Mouse (Mus musculus) right cerebral cortex, adult 2 months (tissue): ENCODE measurements at regions not wholly inside any gene's neighbourhood (a gene's known extent, or its start where the extent isn't known, plus 50 kb on each side); places are given as distances from the start of the nearest gene placed in this dataset.

Experiments
- DNase-seq, 2 experiments: peaks; one replicate each; pipeline ENCODE4 v3.0.0; 2021 to 2022; ENCODE audit warnings: low spot score in 2 of 2

DNA sequence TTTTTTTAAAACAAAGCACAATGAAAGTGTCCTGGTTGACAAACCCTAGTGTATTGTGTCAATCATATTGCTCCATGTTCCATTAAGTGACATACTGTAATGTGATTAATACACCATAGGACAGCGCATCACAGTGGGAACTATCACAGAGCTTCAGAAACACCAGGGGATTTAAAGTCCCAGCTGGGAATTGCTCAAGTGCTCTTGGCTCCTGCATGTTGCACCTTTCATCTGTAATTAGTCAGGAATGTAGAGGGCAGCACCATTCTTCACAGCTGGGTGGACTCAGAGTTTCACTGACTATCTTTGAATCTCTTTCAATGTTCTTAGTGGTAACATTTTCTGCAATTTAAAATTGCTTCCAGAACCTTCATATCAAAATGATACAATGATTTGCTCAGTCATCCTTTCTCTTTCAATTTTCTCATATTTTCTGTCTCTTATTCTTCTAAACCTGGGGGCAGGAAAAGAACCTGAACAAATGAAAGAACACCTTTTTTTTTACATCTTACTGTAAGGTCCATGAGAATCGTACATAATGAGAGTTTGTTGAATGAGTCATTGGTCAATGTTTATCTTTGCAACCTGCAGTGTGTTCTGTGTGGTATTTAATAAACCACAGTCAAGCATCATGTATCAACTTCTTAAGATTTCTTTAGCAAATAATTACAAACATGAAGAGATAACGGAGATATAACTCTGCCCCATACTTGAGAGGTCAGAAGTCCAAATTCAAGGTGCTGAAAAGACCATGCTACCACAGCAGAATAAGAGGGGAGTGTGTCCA is 333.0 kb downstream of the Etaa1 start:
- no peak for DNase-seq

DNA sequence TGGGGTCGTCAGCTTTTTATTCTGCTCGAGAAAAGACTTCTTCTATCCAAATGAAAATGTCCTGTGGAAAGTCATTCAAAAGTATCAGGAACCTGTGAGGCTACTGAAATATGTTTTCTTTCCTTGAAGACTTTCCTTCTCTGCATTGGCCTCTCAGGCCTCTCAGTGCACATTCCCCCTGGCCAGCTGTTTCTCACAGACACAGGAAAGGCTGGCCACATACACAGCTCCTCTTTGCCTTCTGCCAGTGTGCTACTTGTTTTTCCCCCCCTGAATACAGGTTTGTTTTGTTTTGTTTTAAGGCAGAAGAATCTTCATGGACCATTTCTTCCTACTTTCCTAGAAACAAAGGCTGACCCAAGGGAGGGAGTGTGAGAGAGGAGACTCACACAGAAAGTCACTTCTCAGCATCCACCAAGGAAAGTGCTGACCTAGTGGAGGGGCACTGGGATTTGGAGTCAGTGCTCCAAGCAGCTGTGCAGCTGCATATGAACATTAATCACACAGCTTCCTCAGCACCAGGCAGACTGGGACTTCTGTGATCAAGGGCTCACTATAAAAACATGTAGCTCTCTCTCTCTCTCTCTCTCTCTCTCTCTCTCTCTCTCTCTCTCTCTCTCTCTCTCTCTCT is 324.0 kb downstream of the Etaa1 start:
- no peak for DNase-seq

DNA sequence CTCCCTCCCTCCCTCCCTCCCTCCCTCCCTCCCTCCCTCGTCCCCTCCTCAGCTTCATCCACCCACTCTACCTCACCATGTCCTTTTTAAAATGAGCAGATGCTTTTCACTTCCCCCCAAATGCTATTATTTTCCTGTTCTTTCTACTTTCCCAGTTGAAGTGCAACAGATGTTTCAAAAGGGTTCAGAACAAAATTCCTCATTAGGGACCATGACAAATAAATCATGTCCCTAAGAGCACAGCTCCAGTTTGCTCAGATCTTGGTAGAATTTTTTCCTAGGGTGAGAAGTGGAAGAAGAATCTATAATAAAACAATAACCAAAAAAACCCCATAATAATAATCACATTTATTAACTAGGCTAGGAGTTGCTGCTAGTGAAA is 323.5 kb downstream of the Etaa1 start:
- no peak for DNase-seq

DNA sequence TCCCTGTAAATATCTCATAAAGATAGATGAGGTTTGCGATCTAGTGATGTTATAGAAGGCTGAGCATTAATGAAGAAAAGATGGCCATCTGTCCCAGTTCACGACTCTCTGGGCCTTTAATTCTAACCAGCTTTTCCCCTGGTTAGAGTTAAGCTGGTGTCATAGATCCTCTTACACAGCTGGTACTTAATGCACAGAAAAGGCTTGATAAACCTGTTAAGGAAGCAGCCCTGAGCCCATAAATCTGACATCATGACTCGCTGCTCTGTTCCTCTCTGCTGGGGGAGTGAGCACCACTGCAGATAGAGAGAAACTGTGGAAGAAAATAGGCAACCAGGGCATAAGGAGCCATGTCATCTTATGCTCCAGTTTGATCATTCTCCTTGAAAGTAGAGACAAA is 316.5 kb downstream of the Etaa1 start:
- DNase-seq, result no peak

GRCm38 (mm10) chr11:17639922-17640321 is 313.8 kb downstream of the Etaa1 start:
- DNase-seq, result no peak

DNA sequence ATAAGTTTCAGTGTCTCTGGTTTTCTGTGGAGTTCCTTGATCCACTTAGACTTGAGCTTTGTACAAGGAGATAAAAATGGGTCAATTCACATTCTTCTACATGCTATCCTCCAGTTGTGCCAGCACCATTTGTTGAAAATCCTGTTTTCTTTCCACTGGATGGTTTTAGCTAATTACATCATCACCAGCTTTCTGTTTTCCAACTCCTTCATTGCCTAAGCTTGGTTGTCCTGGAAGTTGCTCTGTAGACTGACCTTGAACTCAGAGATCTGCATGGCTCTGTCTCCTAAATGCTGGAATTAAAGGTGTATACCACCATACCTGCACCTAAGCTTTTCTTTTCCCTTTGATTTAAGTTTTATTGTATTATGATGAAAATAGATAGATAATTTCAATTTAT is 306.2 kb downstream of the Etaa1 start:
- no peak for DNase-seq

- no peak for DNase-seq
These were observed 302.1 kb downstream of the Etaa1 start for GRCm38 (mm10) chr11:17651389-17652156.

GRCm38 (mm10) chr11:17655840-17656239 is 297.8 kb downstream of the Etaa1 start:
- peak in 1 of 2 experiments; percentile 40 for DNase-seq

DNA sequence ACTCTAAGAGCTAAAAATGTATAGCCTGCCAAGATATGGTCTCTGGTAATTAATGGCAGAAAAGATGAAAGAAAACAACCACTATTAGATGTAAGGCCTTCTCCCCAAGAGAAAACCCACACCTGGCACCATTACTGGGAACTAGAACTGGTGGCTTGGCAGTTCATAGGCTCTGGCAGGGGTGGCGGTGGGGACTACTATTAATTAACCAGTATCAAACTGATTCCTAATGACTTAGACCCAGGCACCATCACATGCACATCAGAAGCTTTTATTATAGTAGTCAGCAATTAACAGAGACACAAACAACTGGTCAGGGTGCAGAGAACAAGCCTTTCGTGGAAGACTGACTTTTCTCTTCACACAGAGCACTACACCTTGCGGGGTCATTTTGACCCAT is 296.0 kb downstream of the Etaa1 start:
- no peak for DNase-seq

DNA sequence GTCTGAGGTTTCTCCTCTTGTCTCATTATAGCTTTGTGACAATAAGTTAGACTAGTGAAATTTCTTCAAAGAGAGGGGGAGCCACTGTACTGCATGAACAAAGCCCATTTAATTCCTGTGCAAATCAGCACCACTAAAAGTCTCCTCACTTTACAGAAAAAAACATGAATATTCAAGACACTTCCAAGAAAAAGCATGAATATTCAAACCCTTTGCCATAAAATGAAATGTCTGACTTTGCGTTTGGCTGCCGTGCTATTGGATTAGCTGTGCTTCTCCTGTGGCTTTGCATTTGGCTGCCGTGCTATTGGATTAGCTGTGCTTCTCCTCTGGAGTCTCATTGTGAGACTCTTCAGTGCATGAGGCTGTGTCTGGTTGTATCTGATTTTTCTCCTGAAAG is 295.4 kb downstream of the Etaa1 start:
- DNase-seq, result no peak

DNA sequence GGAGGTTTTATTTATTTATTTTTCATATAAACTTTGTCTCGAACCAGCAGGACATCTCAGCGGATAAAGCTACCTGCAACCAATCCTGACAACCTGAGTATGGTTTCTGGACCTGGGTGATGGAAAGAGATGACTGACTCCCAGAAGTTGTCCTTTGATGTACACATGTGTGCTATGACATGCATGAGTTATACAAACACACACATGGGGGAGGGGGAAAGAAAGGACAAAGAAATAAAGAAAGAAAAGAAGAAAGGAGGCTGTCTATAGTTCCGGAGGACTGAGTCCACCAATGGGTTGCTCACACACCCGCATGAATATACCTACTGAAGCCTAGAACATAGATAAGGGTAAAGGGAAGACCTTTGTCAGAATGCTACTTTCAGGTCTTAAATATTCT is 295.0 kb downstream of the Etaa1 start:
- DNase-seq, result no peak

DNA sequence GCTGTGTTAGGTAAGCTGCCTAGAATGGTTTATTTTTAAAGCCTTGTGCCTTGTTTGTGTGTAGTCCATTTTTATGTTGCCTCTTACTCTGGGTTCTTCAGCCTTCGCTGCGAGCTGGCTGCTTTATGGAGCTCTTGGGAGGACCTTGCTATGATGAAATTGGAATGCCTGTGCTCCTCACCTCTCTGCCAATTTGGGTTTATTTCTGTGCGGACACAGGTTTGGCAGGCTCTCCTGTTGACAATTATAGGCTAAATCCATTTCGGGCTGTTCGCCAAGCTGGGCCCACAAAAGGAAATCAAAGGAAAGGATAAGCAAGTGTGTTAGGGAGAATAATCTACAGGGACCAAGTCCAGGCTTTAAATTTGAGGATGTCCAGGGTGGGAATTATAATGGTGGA is 289.8 kb downstream of the Etaa1 start:
- no peak for DNase-seq

DNA sequence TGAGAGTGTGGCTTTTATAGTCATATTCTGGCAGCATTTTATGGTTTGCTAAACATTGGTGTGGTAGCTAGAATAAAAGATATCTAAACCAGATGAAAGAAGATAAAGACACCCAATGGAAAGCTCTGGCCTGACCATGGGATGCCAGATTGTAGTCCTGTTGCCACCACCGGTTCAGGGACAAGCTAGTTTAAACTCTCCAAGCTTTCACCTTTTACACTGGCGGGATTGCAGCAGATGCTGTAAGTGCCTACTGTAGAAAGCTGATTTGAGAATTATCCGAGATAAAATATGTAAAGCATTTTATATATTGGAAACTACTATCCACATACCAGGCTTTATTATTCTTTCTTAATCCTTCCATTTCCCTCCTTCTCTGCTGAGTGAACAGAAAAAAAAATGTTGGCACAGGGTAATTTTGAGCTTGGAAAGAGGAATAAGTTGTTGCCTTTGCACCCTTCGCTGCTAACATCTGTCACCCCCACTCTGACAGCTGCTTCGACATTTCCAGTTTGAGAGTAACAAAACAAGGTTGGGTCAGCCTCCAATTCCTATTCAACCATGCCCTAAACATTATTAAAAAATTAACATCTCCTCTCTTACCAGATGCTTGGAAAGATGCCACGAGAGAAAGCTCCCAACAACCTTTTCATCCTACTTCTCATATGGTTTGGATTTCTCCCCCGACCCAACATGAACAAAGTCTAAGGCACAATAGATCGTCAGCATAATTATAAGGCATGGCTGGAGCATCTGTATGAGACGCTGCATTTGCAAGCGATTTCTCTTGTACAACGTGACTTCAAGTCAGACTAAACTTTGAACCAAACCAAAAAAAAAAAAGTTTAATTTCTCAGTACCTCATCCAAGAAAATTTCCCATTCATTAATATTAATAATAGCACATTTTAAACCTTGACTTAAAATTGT is 287.8 kb downstream of the Etaa1 start:
- DNase-seq, result no peak

- DNase-seq, result no peak
These were observed 272.7 kb downstream of the Etaa1 start for GRCm38 (mm10) chr11:17680998-17681397.

GRCm38 (mm10) chr11:17685711-17686113 is 268.0 kb downstream of the Etaa1 start:
- DNase-seq, result peak; percentile 34 to 40

DNA sequence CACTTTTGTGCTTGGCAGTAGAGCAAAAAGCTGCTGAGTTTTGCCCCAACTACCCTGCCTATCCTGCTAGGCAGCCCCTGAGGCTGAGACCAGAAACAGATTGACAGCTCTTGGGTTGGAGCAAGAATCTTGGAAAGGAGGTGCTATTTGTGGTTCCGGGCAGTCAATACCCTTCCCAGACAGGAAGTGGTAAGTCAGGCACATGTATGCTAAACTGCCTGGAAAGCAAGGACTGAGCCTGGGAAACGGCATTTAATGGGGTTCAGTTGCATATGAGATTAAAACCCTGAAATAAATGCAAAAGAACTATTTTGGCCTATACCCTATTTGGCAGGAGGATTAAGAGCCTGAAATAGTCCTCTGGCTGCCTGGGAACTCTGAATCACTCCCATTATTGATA is 266.9 kb downstream of the Etaa1 start:
- DNase-seq, result no peak

GRCm38 (mm10) chr11:17694145-17694544 is 259.5 kb downstream of the Etaa1 start:
- DNase-seq, result no peak

DNA sequence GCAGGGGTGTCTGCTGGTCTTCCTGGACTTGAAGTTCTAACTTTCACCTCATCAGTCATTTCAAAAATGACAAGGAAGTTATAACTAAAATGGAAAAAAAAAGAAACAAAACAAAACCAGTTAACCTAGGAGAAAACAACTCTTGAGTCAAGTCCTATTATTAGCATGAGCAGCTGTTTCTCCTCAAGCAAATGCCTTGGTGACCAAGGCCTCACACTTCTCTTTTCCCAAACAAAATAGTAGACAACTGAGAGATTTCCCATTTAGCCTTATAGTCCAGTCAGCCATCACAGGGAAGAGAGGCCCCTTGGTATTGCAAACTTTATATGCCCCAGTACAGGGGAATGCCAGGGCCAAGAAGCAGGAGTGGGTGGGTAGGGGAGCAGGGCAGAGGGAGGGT is 244.9 kb downstream of the Etaa1 start:
- DNase-seq, result no peak

- DNase-seq, result no peak
These were observed 231.6 kb downstream of the Etaa1 start for GRCm38 (mm10) chr11:17722051-17722450.

- DNase-seq, result no peak
These were observed 226.2 kb downstream of the Etaa1 start for GRCm38 (mm10) chr11:17727258-17728034.

GRCm38 (mm10) chr11:17733075-17733474 is 220.6 kb downstream of the Etaa1 start:
- DNase-seq, result no peak
